19 mouse cellular contexts compared by ENCODE assay signal in genomic region chr4:91291526-91291925, GRCm38 (mm10).
"Had no signal": no experiment of that assay in that cellular context is flagged by ENCODE, and none has a peak within 500 bp of the region (broad histone marks: within the 10 kb centered on the region; RNA-seq: fewer than 3 reads in every experiment).

No protein-coding gene starts in this region.

- H3K27ac ChIP-seq: kidney, postnatal 0 days; limb, embryonic 10.5 days; limb, embryonic 13.5 days; liver, embryonic 12.5 days; liver, embryonic 15.5 days; lung, embryonic 15.5 days; midbrain, embryonic 10.5 days; midbrain, embryonic 13.5 days had no signal

- ATAC-seq: intestine, postnatal 0 days; liver, embryonic 12.5 days; midbrain, embryonic 13.5 days; midbrain, embryonic 16.5 days had no signal

- H3K9me3 ChIP-seq: limb, embryonic 10.5 days; limb, embryonic 13.5 days; liver, embryonic 12.5 days; liver, embryonic 15.5 days; lung, embryonic 15.5 days; megakaryocyte, embryonic 14.5 days; midbrain, embryonic 10.5 days; midbrain, embryonic 13.5 days had no signal

- H3K9ac ChIP-seq: limb, embryonic 13.5 days; liver, embryonic 12.5 days; liver, embryonic 15.5 days; lung, embryonic 15.5 days; midbrain, embryonic 13.5 days had no signal

- H3K36me3 ChIP-seq: limb, embryonic 10.5 days; limb, embryonic 13.5 days; liver, embryonic 12.5 days; liver, embryonic 15.5 days; lung, embryonic 15.5 days had no signal

- H3K4me3 ChIP-seq: limb, embryonic 10.5 days; limb, embryonic 13.5 days; liver, embryonic 12.5 days; liver, embryonic 15.5 days; lung, embryonic 15.5 days; megakaryocyte, embryonic 14.5 days; midbrain, embryonic 10.5 days; midbrain, embryonic 13.5 days had no signal

- DNase-seq: kidney, adult 2 months; kidney, postnatal 25 days; liver; lung, adult 18-20 months; lung, postnatal 10 days; lung, postnatal 36 days; thymus, adult 2 months; thymus, postnatal 14 days had no signal

- H3K27me3 ChIP-seq: limb, embryonic 13.5 days; liver, embryonic 12.5 days; liver, embryonic 15.5 days; lung, embryonic 15.5 days; megakaryocyte, embryonic 14.5 days; midbrain, embryonic 13.5 days had no signal

- H3K4me1 ChIP-seq: liver, embryonic 12.5 days; liver, embryonic 15.5 days; lung, embryonic 15.5 days; megakaryocyte, embryonic 14.5 days; midbrain, embryonic 10.5 days had no signal

- H3K4me2 ChIP-seq: limb, embryonic 13.5 days; liver, embryonic 12.5 days; liver, embryonic 15.5 days; lung, embryonic 15.5 days; midbrain, embryonic 13.5 days had no signal
